Mouse (Mus musculus) small intestine, adult 2 months (tissue): Measurements from ENCODE around the gene Tmem229b.

ENCODE experiments used
- CTCF ChIP-seq: fragments of 200-500 bp; IDR thresholded peaks from 2 replicates; pipeline ENCODE4 v1.5.1; 2012; ENCODE audit warnings: low read depth, mild to moderate bottlenecking, control low read depth, inconsistent platforms, low read length, moderate library complexity, mixed read lengths; ENCODE audit not compliant: insufficient replicate concordance, insufficient read length; ENCODE audit errors: extremely low read depth
- POLR2A ChIP-seq: fragments of 200-500 bp; IDR thresholded peaks from 2 replicates; pipeline ENCODE4 v1.6.1; 2012; ENCODE audit warnings: low read depth, mild to moderate bottlenecking, control low read depth, inconsistent platforms, low read length, moderate library complexity

DNA sequence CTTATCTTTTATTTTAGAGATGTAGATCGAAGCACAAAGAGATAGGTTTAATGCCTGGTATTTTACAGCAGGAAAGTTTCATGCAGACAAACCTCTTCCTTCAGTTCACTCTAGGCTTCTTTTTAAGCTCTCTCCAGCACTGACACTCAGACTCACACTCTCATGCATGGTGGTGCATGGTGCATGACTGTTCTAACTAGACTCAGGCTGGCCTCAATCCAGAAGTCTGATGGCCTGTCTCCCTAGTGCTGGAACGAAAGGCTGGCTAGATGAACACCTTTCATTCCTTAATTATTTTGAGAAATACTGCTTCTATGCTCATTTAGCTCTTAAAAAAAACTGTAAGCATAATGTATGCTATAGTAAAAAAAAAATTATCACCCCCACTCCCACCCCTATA lies 44.6 kb upstream of the Tmem229b start:
- TF ChIP-seq CTCF (no peak), POLR2A (no peak)
